Mouse (Mus musculus) embryonic facial prominence, embryonic 11.5 days (tissue): ENCODE measurements around the gene Fcgrt. TPM values are rescaled to one million over a fixed set of nuclear protein-coding genes. Genes with fewer than 3 reads are reported as not detected.

ENCODE experiments used
- ATAC-seq: fragments of 200-750 bp; cut with Nextera tagmentation; replicated peaks from 2 replicates; pipeline ENCODE4 v1.8.0; 2017; ENCODE audit warnings: low read depth; ENCODE audit not compliant: insufficient number of reproducible peaks, low FRiP score, low TSS enrichment
- DNase-seq: peaks from one replicate; pipeline ENCODE4 v3.0.0-alpha.2; 2015; ENCODE audit warnings: low spot score
- H3K27ac ChIP-seq: fragments of 300-500 bp; sonication (generic); replicated peaks from 2 replicates; pipeline ENCODE4 v1.5.1; 2014; ENCODE audit warnings: mild to moderate bottlenecking, low read depth, low read length, control low read depth
- H3K27me3 ChIP-seq: fragments of 300-500 bp; sonication (generic); 2 replicates; pipeline ENCODE4 v1.6.1; 2014; ENCODE audit warnings: mild to moderate bottlenecking, low read length, moderate library complexity, mixed read lengths; ENCODE audit not compliant: control insufficient read depth, insufficient read depth
- H3K36me3 ChIP-seq: fragments of 300-500 bp; sonication (generic); replicated peaks from 2 replicates; pipeline ENCODE4 v1.6.1; 2014; ENCODE audit warnings: low read depth, mild to moderate bottlenecking, low read length, moderate library complexity, mixed read lengths; ENCODE audit not compliant: control insufficient read depth, insufficient read depth
- H3K4me1 ChIP-seq: fragments of 300-500 bp; sonication (generic); 2 replicates; pipeline ENCODE4 v1.6.1; 2014; ENCODE audit warnings: low read length, mixed read lengths; ENCODE audit not compliant: control insufficient read depth, insufficient read depth
- H3K4me2 ChIP-seq: fragments of 300-500 bp; sonication (generic); 2 replicates; pipeline ENCODE4 v1.6.1; 2014; ENCODE audit warnings: low read depth, mild to moderate bottlenecking, control low read depth, low read length, moderate library complexity
- H3K4me3 ChIP-seq: fragments of 300-500 bp; sonication (generic); 2 replicates; pipeline ENCODE4 v1.5.1; 2014; ENCODE audit warnings: low read depth, low read length, control low read depth
- H3K9ac ChIP-seq: fragments of 300-500 bp; sonication (generic); replicated peaks from 2 replicates; pipeline ENCODE4 v1.6.1; 2014; ENCODE audit warnings: mild to moderate bottlenecking, control low read depth, low read length
- H3K9me3 ChIP-seq: fragments of 300-500 bp; sonication (generic); replicated peaks from 2 replicates; pipeline ENCODE4 v1.6.1; 2016; ENCODE audit warnings: mild to moderate bottlenecking, low read length, inconsistent platforms, mixed read lengths; ENCODE audit not compliant: control insufficient read depth
- whole genome bisulfite sequencing: fragments of 180-500 bp; shearing (Covaris S2); extraction: QIAGEN DNeasy Blood & Tissue Kit; methylation state at CpG from one replicate; pipeline ENCODE4 v1.1.7; 2014; 5-methylcytosine and 5-hydroxymethylcytosine counted together
- polyA plus RNA-seq: library from polyadenylated mRNA; unstranded; fragments of >200 nt; fragmentation: Nextera tagmentation; extraction: Ambion mirVana; gene quantifications from 2 replicates; pipeline ENCODE4 v1.2.1, GENCODE M21; 2014

The Fcgrt gene
- polyA plus RNA-seq, 1 experiment from 2014 or later = 12.6 TPM

DNA sequence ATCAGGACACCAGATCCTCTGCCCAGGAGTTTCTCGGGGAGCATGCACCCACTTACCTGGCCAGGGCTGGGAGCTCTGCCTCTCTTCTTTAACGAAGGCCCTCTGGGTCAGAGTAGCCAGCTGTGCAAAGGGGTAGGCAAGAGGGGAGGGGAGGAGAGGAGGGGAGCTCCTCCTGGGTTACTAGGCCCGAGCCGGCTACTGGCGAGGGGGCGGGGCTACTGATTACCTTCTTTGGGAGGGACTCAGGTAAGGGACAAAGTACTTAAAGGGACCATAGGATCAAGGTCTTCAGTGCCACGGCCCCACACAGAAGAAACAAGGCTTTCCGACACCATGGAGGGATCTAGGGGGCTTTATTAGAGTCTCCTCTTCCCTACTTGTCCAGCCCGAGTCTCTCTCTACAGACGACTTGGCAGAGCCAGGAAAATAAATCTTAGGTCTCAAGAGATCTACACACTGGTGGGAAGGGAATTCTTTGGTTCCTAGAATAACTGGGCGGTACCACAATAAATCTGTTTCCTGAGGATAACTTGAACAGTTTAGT is 42.0 kb downstream of the Fcgrt start:
- 10% methylated on average over 11 of the region's 11 CpGs for WGBS
- no peaks in the 10 kb centered on the region for H3K9me3 ChIP-seq
- peak overlapping the region; percentile 60 for H3K9ac ChIP-seq
- H3K4me3 ChIP-seq = peak overlapping the region; percentile 55
- ATAC-seq = no peak
- H3K27ac ChIP-seq = 0 out of 2 replicates have a peak overlapping the region, but pooled peaks have one; percentile 9
- no peaks in the 10 kb centered on the region for H3K36me3 ChIP-seq
- H3K27me3 ChIP-seq = no peaks in the 10 kb centered on the region
- no peaks in the 10 kb centered on the region; the same call in 1 of the 2 replicates for H3K4me1 ChIP-seq
- H3K4me2 ChIP-seq = peak overlapping the region; percentile 54
- DNase-seq = peak; percentile 43

DNA sequence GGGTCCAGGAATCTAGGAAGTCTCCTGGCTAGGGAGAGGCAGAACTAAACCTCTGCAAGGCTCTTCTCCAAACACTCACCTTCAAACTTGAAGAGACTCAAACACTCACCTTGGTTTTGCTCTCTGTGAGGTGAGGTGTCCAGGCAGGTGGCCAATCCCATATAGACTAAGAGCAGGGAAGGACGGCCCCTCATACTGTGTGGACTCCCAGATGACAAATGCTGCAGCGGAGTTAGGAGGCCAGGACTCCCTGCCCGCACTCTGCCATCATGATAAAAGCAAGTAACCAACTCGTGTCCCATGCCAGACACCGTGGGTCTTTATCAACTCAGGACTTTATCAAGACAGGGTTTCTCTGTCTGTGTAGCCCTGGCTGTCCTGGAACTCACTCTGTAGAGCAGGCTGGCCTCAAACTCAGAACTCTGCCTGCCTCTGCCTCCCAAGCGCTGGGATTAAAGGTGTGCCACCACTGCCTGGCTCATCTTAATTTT is 43.0 kb downstream of the Fcgrt start:
- no peaks in the 10 kb centered on the region; the same call in 1 of the 2 replicates for H3K4me1 ChIP-seq

DNA sequence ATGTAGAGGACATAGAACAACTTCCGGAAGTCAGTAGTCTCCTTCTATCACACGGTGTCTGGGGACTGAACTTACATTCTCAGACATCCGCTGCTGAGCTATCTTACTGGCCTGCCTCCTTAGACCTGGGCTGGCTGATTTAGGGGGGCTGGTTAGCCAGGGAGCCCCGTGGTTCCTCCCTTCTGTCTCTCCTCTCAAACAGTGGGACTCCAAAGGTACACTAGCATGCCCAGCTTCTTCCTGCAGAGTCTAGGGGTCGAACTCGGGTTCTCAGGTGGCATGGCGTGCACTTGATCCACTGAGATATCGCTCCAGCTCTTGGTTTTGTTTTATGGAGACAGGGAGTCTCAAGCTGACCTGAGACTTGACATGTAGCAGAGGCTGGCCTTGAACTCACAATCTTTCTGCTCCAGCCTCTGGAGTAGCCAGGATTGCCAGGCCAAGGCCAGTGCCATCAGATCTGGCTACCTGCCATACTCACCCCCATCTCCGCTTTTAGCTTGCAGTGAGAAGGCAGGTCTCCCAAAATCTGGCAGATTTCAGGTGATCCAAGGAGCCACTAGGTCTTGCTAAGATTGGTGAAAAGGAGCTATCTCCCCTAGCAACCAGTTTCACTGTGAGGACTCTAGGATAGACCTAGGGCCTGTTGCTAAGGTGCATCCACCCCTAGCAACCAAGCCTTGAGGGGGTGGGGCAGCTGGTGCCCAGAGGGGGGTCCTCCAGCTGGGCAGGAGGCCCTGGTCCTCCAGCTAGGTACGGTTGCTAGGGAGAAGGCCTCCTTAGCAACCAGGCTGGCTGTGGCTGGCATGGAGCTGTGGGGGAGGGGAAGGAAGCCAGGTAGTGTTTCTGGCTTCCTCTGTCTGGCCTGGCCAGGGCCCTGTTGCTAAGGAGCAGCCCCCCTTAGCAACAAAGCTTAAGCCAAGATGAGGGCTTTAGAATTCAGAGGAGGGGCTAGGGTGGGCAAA is 44.8 kb downstream of the Fcgrt start:
- H3K4me3 ChIP-seq = no peak overlapping the region
- H3K36me3 ChIP-seq = no peaks in the 10 kb centered on the region
- H3K27me3 ChIP-seq = no peaks in the 10 kb centered on the region
- H3K9me3 ChIP-seq = no peaks in the 10 kb centered on the region
- ATAC-seq (no peak), DNase-seq (peak; percentile 64)
- no peaks in the 10 kb centered on the region; the same call in 1 of the 2 replicates for H3K4me1 ChIP-seq
- WGBS = 76% methylated on average over 10 of the region's 10 CpGs
- no peak overlapping the region; the same call in 1 of the 2 replicates for H3K4me2 ChIP-seq
- peak overlapping the region; percentile 6; the same call in 1 of the 2 replicates for H3K9ac ChIP-seq
- peak overlapping the region; percentile 38; the same call in 1 of the 2 replicates for H3K27ac ChIP-seq

More for the DNA sequence above, 43.0 kb downstream of the Fcgrt start:
- no peak for ATAC-seq
- H3K9me3 ChIP-seq = no peaks in the 10 kb centered on the region
- H3K4me3 ChIP-seq = no peak overlapping the region
- H3K9ac ChIP-seq = no peak overlapping the region
- no peak overlapping the region for H3K4me2 ChIP-seq
- no peaks in the 10 kb centered on the region for H3K36me3 ChIP-seq
- no peak overlapping the region for H3K27ac ChIP-seq
- WGBS = 91% methylated on average over 6 of the region's 6 CpGs
- no peaks in the 10 kb centered on the region for H3K27me3 ChIP-seq
- DNase-seq = no peak

DNA sequence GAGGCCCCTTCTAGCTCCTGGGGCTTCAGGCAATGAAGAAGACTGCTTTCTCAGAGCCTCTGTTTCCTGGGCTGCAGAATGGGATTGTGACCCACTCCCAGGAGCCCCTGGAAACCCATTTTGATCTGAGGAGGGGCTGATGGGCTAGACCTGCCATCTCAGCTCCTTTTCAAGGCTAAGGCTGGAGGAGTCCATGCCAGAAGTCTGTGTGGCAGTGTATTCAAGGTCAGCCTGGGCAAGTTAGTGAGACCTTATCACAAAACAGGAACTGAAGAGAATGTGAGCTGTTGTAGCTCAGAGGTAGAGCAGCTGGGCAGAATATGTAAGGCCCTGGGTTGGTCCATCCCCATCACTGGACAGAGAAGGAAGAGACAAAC is 46.7 kb downstream of the Fcgrt start:
- Histone ChIP-seq H3K36me3 (no peaks in the 10 kb centered on the region), H3K4me2 (no peak overlapping the region), H3K27me3 (no peaks in the 10 kb centered on the region), H3K9ac (no peak overlapping the region), H3K27ac (no peak overlapping the region), H3K9me3 (no peaks in the 10 kb centered on the region), H3K4me3 (no peak overlapping the region), H3K4me1 (no peaks in the 10 kb centered on the region; the same call in 1 of the 2 replicates)
- ATAC-seq = no peak
- DNase-seq = no peak

DNA sequence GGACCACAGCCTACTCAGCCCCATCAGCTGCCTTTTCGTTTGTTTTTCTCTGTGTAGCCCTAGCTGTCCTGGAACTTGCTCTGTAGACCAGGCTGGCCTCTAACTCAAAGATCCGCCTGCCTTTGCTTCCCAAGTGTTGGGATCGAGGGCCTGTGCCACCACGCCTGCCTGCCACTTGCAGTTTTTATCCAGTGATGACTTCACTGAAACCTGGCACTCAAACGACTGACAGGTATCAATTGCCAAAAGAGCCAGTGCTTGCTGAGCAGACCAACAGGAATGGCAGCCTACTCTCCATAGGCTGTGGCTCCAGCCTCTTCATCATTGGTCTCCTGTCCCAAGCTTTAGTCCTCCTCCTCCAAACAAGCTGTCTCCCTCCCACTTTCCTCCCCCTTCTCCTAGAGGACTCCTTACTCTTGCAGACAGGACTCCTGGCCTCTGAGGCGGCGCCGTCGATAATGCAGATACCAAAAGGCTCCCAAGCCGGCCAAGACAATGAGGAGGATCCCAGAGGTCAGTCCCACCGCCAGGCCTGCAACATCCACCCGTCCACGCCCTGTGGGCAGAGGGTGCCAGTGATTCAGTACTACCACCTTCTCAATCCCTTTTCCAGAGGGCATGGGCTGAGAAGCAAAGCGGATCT is 47.2 kb downstream of the Fcgrt start:
- H3K9ac ChIP-seq = no peak overlapping the region
- H3K9me3 ChIP-seq = no peaks in the 10 kb centered on the region
- H3K4me3 ChIP-seq = no peak overlapping the region
- no peaks in the 10 kb centered on the region; the same call in 1 of the 2 replicates for H3K4me1 ChIP-seq
- H3K27ac ChIP-seq = no peak overlapping the region
- H3K27me3 ChIP-seq = no peaks in the 10 kb centered on the region
- DNase-seq (no peak), ATAC-seq (no peak)
- no peak overlapping the region for H3K4me2 ChIP-seq
- H3K36me3 ChIP-seq = no peaks in the 10 kb centered on the region
- 62% methylated on average over 14 of the region's 14 CpGs for WGBS

DNA sequence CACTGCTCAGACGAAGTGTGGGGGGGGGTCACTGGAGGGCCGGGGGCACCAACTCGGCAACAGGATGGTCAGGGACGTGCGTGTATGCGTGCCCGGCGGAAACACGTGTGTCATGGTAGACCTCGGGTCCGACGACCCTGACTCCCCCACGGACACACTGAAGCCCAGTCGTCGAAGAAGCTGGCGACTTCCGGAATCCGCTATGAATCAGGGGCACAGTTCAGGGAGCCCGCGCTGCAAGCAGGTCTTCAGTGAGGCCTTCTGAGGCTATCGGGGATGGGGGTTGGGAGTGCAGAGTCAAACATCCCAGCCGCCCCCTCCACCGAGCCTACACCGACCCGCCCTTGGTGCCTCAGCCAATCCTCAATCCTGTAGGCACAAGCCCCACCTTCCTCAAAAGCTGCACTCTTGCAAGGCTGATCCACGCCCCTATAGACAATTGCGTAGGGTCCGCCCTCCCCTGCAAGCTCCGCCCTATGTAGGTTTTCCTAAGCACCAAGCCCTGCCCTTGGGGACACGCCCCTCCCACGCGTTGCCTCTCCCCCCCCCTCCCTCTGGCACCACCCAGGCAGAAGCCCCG is 49.6 kb downstream of the Fcgrt start:
- ATAC-seq (peak; percentile 93), DNase-seq (peak; percentile 97)
- Histone ChIP-seq H3K4me2 (peak overlapping the region; percentile 94), H3K4me1 (peaks cover 5% of the 10 kb centered on the region; the same call in 1 of the 2 replicates), H3K36me3 (peaks cover 10% of the 10 kb centered on the region), H3K9ac (peak overlapping the region; percentile 95), H3K4me3 (peak overlapping the region; percentile 92), H3K27ac (peak overlapping the region; percentile 100), H3K27me3 (no peaks in the 10 kb centered on the region), H3K9me3 (no peaks in the 10 kb centered on the region)
- WGBS = under 1% methylated on average over 33 of the region's 33 CpGs

DNA sequence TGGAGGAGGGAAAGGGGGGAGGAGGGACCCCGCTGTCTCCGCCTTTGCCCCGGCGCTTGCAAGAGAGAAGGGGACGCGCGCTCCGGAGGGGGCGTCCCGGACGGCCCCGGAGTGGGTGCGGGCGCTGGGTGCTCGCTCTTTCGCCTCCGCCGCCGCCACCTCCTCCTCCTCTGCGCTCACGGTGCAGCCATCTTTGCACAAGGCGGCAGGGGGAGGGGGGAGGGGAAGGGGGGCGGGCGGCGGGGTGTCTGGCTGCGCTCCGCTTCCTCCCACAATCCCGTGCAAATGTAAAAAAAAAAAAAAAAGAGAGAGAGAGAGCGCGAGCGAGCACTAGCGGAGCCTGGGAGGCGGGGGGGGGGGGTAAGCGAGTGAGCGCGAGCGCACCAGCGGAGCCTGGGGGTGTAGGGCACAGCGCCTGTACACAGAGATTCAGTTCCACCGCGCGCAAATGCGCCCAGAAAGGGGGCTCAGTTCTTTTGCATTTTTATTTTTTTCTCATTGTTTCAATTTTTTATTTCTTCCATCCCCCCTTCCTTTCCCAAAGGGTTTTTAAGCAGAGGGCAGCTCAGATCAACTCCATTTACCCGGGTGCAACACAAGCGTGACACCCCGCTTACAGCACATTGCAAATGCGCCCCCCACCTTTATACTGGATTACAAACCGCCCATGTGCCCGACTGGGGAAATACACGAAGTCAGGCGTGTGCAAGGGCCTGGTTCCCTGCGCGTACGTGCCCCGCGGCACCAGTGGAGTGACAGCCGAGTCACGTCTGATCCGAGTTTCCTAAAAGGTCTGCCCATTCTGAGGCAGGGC is 50.3 kb downstream of the Fcgrt start:
- under 1% methylated on average over 30 of the region's 59 CpGs for WGBS
- peak; percentile 85 for DNase-seq
- peak; percentile 53 for ATAC-seq

More for the DNA sequence above, 50.3 kb downstream of the Fcgrt start:
- no peaks in the 10 kb centered on the region for H3K27me3 ChIP-seq
- peaks cover 5% of the 10 kb centered on the region; the same call in 1 of the 2 replicates for H3K4me1 ChIP-seq
- H3K4me2 ChIP-seq = peak overlapping the region; percentile 94
- peaks cover 17% of the 10 kb centered on the region for H3K36me3 ChIP-seq
- peak overlapping the region; percentile 95 for H3K9ac ChIP-seq
- peak overlapping the region; percentile 92 for H3K4me3 ChIP-seq
- H3K9me3 ChIP-seq = no peaks in the 10 kb centered on the region
- peak overlapping the region; percentile 100 for H3K27ac ChIP-seq
